Mouse (Mus musculus): ENCODE measurements around the gene Tanc1.

GRCm38 (mm10) chr2:59784628-59784883 is 172.7 kb downstream of the Tanc1 start:
- TF ChIP-seq TAL1 (IDR thresholded peaks at IDR 0.05; ENCODE audit: low read length) (no peak), GATA1 (IDR thresholded peaks at IDR 0.05; ENCODE audit: low read length) (no peak)
